Comparison of ENCODE assay signal across 1 mouse cellular context in genomic region chr2:69897618-69898575, GRCm38 (mm10).
TF ChIP-seq lines count a peak whose summit lies in the region.

No protein-coding gene starts in this region.

TF ChIP-seq in CH12.LX, 34 proteins besides CTCF, POLR2A, EP300 and RAD21 (continued from another document):
- TF ChIP-seq SMC3 (IDR thresholded peaks at IDR 0.05; ENCODE audit: low read depth, low read length), result no peak
- peak; percentile 71; the same call in 1 of the 2 replicates for TF ChIP-seq SIN3A (IDR thresholded peaks at IDR 0.05; ENCODE audit: low read length)
- TF ChIP-seq ZMIZ1 (IDR thresholded peaks at IDR 0.05; ENCODE audit: low read depth, low read length), result 0 out of 2 replicates have a peak, but pooled peaks have one; percentile 9
- no peak for TF ChIP-seq CHD2 (IDR thresholded peaks at IDR 0.05; ENCODE audit: low read length)
- peak; percentile 71; the same call in 1 of the 2 replicates for TF ChIP-seq UBTF (IDR thresholded peaks at IDR 0.05; ENCODE audit: low read depth, low read length)
- TF ChIP-seq ELF1 (IDR thresholded peaks at IDR 0.05; ENCODE audit: low read depth, low read length), result 0 out of 2 replicates have a peak, but pooled peaks have one; percentile 13
- TF ChIP-seq NRF1 (IDR thresholded peaks at IDR 0.05; ENCODE audit: low read depth, low read length), result no peak
- TF ChIP-seq E2F4 (IDR thresholded peaks at IDR 0.05; ENCODE audit: insufficient replicate concordance, low read depth, low read length), result no peak
